Mouse (Mus musculus): ENCODE data around the gene Fgfr2.

GRCm38 (mm10) chr7:132211920-132212701, 911.0 kb downstream of the Fgfr2 start:
- TF ChIP-seq CTCF (IDR thresholded peaks at IDR 0.05; ENCODE audit: control insufficient read depth, insufficient read depth, insufficient read length) (no peak), MAX (IDR thresholded peaks at IDR 0.05) (no peak), USF1 (IDR thresholded peaks at IDR 0.05; ENCODE audit: low read depth) (no peak), MYOD1 (IDR thresholded peaks at IDR 0.05; ENCODE audit: control insufficient read depth, insufficient read length, low read depth) (no peak), MYOG (IDR thresholded peaks at IDR 0.05; ENCODE audit: control insufficient read depth, extremely low read depth, insufficient read length) (no peak), CEBPB (IDR thresholded peaks at IDR 0.05; ENCODE audit: low read depth) (no peak)
